Mouse (Mus musculus): ENCODE results near the gene Dst. TPM values are rescaled to one million over a fixed set of nuclear protein-coding genes. Genes with fewer than 3 reads are reported as not detected.

The Dst gene
- total and polyA plus RNA-seq, 3 experiments: 9.1 to 28.0 (median 20.5) TPM

GRCm38 (mm10) chr1:33897426-33897825 is 10.6 kb upstream of the Dst start:
- Histone ChIP-seq H3K9me3 (replicated peaks; ENCODE audit: low read length) (no peaks in the 10 kb centered on the region), H3K79me2 (replicated peaks; ENCODE audit: control insufficient read depth, extremely low read depth, insufficient read depth, poor library complexity, severe bottlenecking) (no peaks in the 10 kb centered on the region), H3K27ac (ENCODE audit: insufficient read depth, low read depth) (no peak overlapping the region), H3K4me3 (replicated peaks in 1 of 3; ENCODE audit: low read depth in 2 of 3, low read length in 2 of 3, poor library complexity in 1 of 3) (no peak overlapping the region), H3K4me2 (ENCODE audit: insufficient read depth, low read depth, poor library complexity, severe bottlenecking) (no peak overlapping the region), H3K9ac (ENCODE audit: insufficient read depth, low read depth) (no peak overlapping the region), H3K36me3 (replicated peaks in 1 of 2; ENCODE audit: control insufficient read depth in 1 of 2, insufficient read depth in 1 of 2, low read length in 1 of 2) (no peaks in the 10 kb centered on the region), H3K4me1 (ENCODE audit: control insufficient read depth in 1 of 2, insufficient read depth in 2 of 2) (peaks cover 0 to under 1% of the 10 kb centered on the region in 2 experiments; a peak in 1 of 4 replicates), H3K27me3 (replicated peaks) (no peaks in the 10 kb centered on the region)
- TF ChIP-seq CTCF (conservative IDR thresholded peaks at IDR 0.05 in 1 of 2, IDR thresholded peaks at IDR 0.05 in 1 of 2; ENCODE audit: low read depth in 2 of 2, low read length in 2 of 2) (no peak), RCOR1 (conservative IDR thresholded peaks at IDR 0.05; ENCODE audit: low read depth, low read length) (no peak), MAFK (IDR thresholded peaks at IDR 0.05; ENCODE audit: insufficient replicate concordance, low read length) (no peak), CHD1 (IDR thresholded peaks at IDR 0.05; ENCODE audit: low read depth, low read length) (no peak), ZNF384 (IDR thresholded peaks at IDR 0.05; ENCODE audit: low read depth, low read length) (no peak), PAX5 (IDR thresholded peaks at IDR 0.05; ENCODE audit: low read length) (no peak), ELF1 (IDR thresholded peaks at IDR 0.05; ENCODE audit: low read depth, low read length) (no peak), KAT2A (IDR thresholded peaks at IDR 0.05; ENCODE audit: insufficient replicate concordance, low read length) (no peak), CHD2 (IDR thresholded peaks at IDR 0.05; ENCODE audit: low read length) (no peak), JUND (conservative IDR thresholded peaks at IDR 0.05; ENCODE audit: low read depth, low read length) (no peak), MAZ (IDR thresholded peaks at IDR 0.05; ENCODE audit: low read depth, low read length) (no peak), JUN (IDR thresholded peaks at IDR 0.05; ENCODE audit: insufficient read depth, low read depth, low read length) (no peak), GABPA (IDR thresholded peaks at IDR 0.05; ENCODE audit: insufficient replicate concordance, low read depth, low read length) (no peak), RAD21 (IDR thresholded peaks at IDR 0.05; ENCODE audit: low read depth, low read length) (no peak), E2F4 (IDR thresholded peaks at IDR 0.05; ENCODE audit: insufficient replicate concordance, low read depth, low read length) (no peak), MAX (IDR thresholded peaks at IDR 0.05; ENCODE audit: low read length) (no peak), ETS1 (conservative IDR thresholded peaks at IDR 0.05; ENCODE audit: low read depth, low read length) (no peak), ZMIZ1 (IDR thresholded peaks at IDR 0.05; ENCODE audit: low read depth, low read length) (no peak), USF1 (IDR thresholded peaks at IDR 0.05; ENCODE audit: low read depth, low read length) (no peak)
- DNase-seq (ENCODE audit: extremely low read depth): no peak
- dilution Hi-C loops (cut with MboI; ENCODE audit: extremely low pct_ligation_motif_present, extremely low pct_unique_long_range_greater_than_20kb, low sequenced_read_pairs) (no loop called here), in situ Hi-C loops (cut with MboI; ENCODE audit: low pct_ligation_motif_present, low pct_unique_long_range_greater_than_20kb, low sequenced_read_pairs) (no loop called here)

- Histone ChIP-seq H3K27me3 (replicated peaks) (no peaks in the 10 kb centered on the region), H3K79me2 (replicated peaks; ENCODE audit: control insufficient read depth, extremely low read depth, insufficient read depth, poor library complexity, severe bottlenecking) (no peaks in the 10 kb centered on the region), H3K4me3 (replicated peaks in 1 of 3; ENCODE audit: low read depth in 2 of 3, low read length in 2 of 3, poor library complexity in 1 of 3) (no peak overlapping the region), H3K9ac (ENCODE audit: insufficient read depth, low read depth) (no peak overlapping the region), H3K4me1 (ENCODE audit: control insufficient read depth in 1 of 2, insufficient read depth in 2 of 2) (peaks cover 7 to 9% of the 10 kb centered on the region in 2 experiments; a peak in 3 of 4 replicates), H3K27ac (ENCODE audit: insufficient read depth, low read depth) (no peak overlapping the region), H3K36me3 (replicated peaks in 1 of 2; ENCODE audit: control insufficient read depth in 1 of 2, insufficient read depth in 1 of 2, low read length in 1 of 2) (no peaks in the 10 kb centered on the region), H3K4me2 (ENCODE audit: insufficient read depth, low read depth, poor library complexity, severe bottlenecking) (no peak overlapping the region), H3K9me3 (replicated peaks; ENCODE audit: low read length) (no peaks in the 10 kb centered on the region)
- DNase-seq (ENCODE audit: extremely low read depth): no peak
- in situ Hi-C loops (cut with MboI; ENCODE audit: low pct_ligation_motif_present, low pct_unique_long_range_greater_than_20kb, low sequenced_read_pairs): no loop called here
- TF ChIP-seq CHD1 (IDR thresholded peaks at IDR 0.05; ENCODE audit: low read depth, low read length) (no peak), JUN (IDR thresholded peaks at IDR 0.05; ENCODE audit: insufficient read depth, low read depth, low read length) (no peak), ZC3H11A (IDR thresholded peaks at IDR 0.05; ENCODE audit: low read depth, low read length) (no peak), JUND (conservative IDR thresholded peaks at IDR 0.05; ENCODE audit: low read depth, low read length) (no peak), MAFK (IDR thresholded peaks at IDR 0.05; ENCODE audit: insufficient replicate concordance, low read length) (no peak), CTCF (conservative IDR thresholded peaks at IDR 0.05 in 1 of 2, IDR thresholded peaks at IDR 0.05 in 1 of 2; ENCODE audit: low read depth in 2 of 2, low read length in 2 of 2) (no peak), ZMIZ1 (IDR thresholded peaks at IDR 0.05; ENCODE audit: low read depth, low read length) (no peak), MAZ (IDR thresholded peaks at IDR 0.05; ENCODE audit: low read depth, low read length) (no peak), RCOR1 (conservative IDR thresholded peaks at IDR 0.05; ENCODE audit: low read depth, low read length) (no peak), EP300 (IDR thresholded peaks at IDR 0.05; ENCODE audit: low read length) (no peak), POLR2AphosphoS2 (IDR thresholded peaks at IDR 0.05; ENCODE audit: low read depth, low read length) (no peak), USF1 (IDR thresholded peaks at IDR 0.05; ENCODE audit: low read depth, low read length) (no peak), UBTF (IDR thresholded peaks at IDR 0.05; ENCODE audit: low read depth, low read length) (no peak), TCF12 (IDR thresholded peaks at IDR 0.05; ENCODE audit: low read depth, low read length) (no peak), RAD21 (IDR thresholded peaks at IDR 0.05; ENCODE audit: low read depth, low read length) (no peak), MXI1 (IDR thresholded peaks at IDR 0.05; ENCODE audit: low read depth, low read length) (no peak), ELF1 (IDR thresholded peaks at IDR 0.05; ENCODE audit: low read depth, low read length) (no peak)
- dilution Hi-C loops (cut with MboI; ENCODE audit: extremely low pct_ligation_motif_present, extremely low pct_unique_long_range_greater_than_20kb, low sequenced_read_pairs): no loop called here
Observed at GRCm38 (mm10) chr1:33898373-33898772, 9.7 kb upstream of the Dst start.
